Mouse (Mus musculus) left cerebral cortex, adult 2 months (tissue): ENCODE data around the gene Usp39. TPM values are rescaled to one million over a fixed set of nuclear protein-coding genes. Genes with fewer than 3 reads are reported as not detected.

Source experiments
- DNase-seq, 2 experiments: peaks; one replicate each; pipeline ENCODE4 v3.0.0; 2021 to 2022; ENCODE audit warnings: low spot score in 2 of 2, mixed read lengths in 1 of 2; ENCODE audit errors: extremely low spot score in 1 of 2
- H3K27ac ChIP-seq: fragments of 200-600 bp; 2 replicates; pipeline ENCODE4 v1.8.1; 2022
- H3K4me3 ChIP-seq: fragments of 200-600 bp; 2 replicates; pipeline ENCODE4 v1.8.1; 2022
- CTCF ChIP-seq: fragments of 200-600 bp; IDR thresholded peaks from 2 replicates; pipeline ENCODE4 v1.8.1; 2022; ENCODE audit warnings: antibody characterized with exemption, mild to moderate bottlenecking, moderate library complexity
- intact Hi-C: fragments of 180-260 bp; cut with DNase I; formaldehyde crosslinking; loops from one replicate; pipeline ENCODE4 v1.15.1; 2025
- long read RNA-seq, 2 experiments: library from polyadenylated mRNA; stranded (forward); transcript quantifications; one replicate each; pipeline ENCODE4 v2.0.0; 2021; ENCODE audit warnings: borderline mapping rate in 2 of 2
- total RNA-seq, 2 experiments: library from RNA; stranded (reverse); gene quantifications; 2 replicates each; pipeline ENCODE4 v1.2.3; 2021

Usp39 gene
- total RNA-seq, result 10 to 100 TPM; 31.8 to 35.5 TPM
- long read RNA-seq, experiment 1, transcript Usp39-201 (13 exons, 2,244 nt), result major isoform, 36 of 43 reads
- long read RNA-seq, experiment 1, partial matches to known transcripts, result 1 of 43 reads
- long read RNA-seq, experiment 1, other reads (novel, unspliced or antisense), result 6 of 43 reads
- long read RNA-seq, experiment 2, transcript Usp39-201 (13 exons, 2,244 nt), result major isoform, 26 of 30 reads
- long read RNA-seq, experiment 2, partial matches to known transcripts, result 1 of 30 reads
- long read RNA-seq, experiment 2, other reads (novel, unspliced or antisense), result 3 of 30 reads

GRCm38 (mm10) chr6:72345074-72345567 lies at the start of gene Usp39:
TSS of gene Usp39 (minus strand) at chr6:72345184.
- H3K27ac ChIP-seq, result peak within 1 kb of the TSS; percentile 92
- no peak for TF ChIP-seq CTCF
- peak within 1 kb of the TSS; percentile 96 for H3K4me3 ChIP-seq
- DNase-seq, result peak; percentile 93 to 95
- intact Hi-C loops, result no loop called here

DNA sequence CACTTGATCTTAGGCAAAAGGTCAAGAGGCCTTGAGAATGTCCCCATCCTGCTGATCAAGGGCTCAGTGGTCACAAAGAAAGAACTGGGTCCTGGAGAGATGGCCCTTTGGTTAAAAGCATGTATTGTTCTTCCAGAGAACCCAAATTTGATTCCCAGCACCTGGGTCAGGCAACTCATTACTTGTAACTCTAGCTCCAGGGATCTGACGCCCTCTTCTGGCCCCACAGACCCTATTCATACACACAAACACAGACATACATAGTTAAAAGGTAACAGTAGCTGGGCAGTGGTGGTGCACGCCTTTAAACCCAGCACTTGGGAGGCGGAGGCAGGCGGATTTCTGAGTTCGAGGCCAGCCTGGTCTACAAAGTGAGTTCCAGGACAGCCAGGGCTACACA lies 47.4 kb upstream of the Usp39 start:
- no peak for TF ChIP-seq CTCF
- H3K4me3 ChIP-seq, result no peak overlapping the region

DNA sequence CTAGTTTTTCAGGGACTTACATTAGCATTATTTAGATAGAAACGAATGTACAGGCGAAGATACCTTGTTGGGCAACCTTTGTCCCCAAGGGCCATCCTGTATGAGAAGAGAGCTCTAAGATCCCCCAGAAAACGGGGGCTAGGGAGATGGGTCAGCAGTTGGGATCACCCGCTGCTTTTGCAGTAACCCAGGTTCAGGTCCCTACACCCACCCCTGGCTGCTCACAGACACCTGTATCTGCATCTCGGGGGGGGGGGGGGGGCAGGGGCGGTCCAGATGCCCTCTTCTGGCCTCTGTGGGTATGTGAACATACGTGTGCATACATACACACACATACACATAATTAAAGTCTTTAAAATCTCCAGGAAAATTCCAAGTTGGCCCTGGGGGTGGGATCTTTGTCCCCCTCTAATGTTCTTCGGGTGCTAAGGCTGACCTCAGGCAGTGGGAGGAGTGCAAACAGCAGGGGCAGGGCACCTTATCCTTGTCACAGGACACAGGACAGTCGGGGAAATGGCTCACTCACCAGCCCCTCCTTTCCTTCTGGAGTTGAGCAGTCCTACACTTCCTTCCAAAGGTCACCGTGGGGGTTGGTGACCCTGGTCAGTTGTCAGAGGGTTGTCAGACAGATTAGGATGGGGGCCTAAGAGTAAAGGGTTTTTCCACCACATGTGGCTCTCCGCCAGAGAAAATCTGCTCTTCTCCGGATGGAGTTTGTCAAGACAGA lies 46.0 kb upstream of the Usp39 start:
- TF ChIP-seq CTCF, result no peak
- peak overlapping the region; percentile 76 for H3K27ac ChIP-seq
- H3K4me3 ChIP-seq, result peak overlapping the region; percentile 47
- no peak for DNase-seq
- intact Hi-C loops, result no loop called here

More for the DNA sequence above, 47.4 kb upstream of the Usp39 start:
- no peak for DNase-seq
- no peak overlapping the region for H3K27ac ChIP-seq
- intact Hi-C loops, result no loop called here

GRCm38 (mm10) chr6:72389941-72390771 lies 45.2 kb upstream of the Usp39 start, which contains the start of gene Vamp8:
TSS of gene Vamp8 (minus strand) at chr6:72390703.
- peak within 1 kb of the TSS; percentile 76 for H3K27ac ChIP-seq
- DNase-seq, result peak; percentile 31 to 36
- no peak for TF ChIP-seq CTCF
- H3K4me3 ChIP-seq, result peak within 1 kb of the TSS; percentile 47
- intact Hi-C loops, result no loop called here

- H3K4me3 ChIP-seq, result peak overlapping the region; percentile 47
Measured at GRCm38 (mm10) chr6:72389471-72389940, 44.5 kb upstream of the Usp39 start.

DNA sequence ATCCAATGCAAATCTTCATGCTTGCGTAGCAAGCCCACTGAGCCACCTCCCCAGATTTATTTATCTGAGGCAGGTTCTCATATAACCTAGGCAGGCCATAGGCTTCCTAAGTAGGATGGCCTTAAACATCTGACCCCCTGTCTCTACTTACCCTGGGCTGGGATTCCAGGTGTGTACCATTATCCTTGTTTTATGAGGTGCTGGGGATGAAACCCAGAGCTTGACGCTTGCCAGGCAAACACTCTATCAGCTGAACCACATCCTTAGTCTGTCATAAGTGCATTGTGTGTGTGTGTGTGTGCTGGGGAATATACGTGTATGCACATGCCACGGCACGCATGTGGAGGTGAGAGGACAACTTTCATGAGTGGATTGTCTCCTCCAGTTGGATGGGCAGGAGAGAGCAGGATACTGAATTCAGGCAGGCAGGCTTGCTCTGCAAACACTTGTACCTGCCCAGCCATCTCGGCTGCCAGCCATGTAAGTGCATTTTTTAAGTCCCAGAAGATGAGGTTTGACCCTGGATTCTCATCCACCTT lies 43.9 kb upstream of the Usp39 start:
- no peak overlapping the region for H3K27ac ChIP-seq
- H3K4me3 ChIP-seq, result no peak overlapping the region
- intact Hi-C loops, result no loop called here
- DNase-seq, result no peak
- no peak for TF ChIP-seq CTCF

More at GRCm38 (mm10) chr6:72389471-72389940, 44.5 kb upstream of the Usp39 start:
- DNase-seq, result no peak
- intact Hi-C loops, result no loop called here
- TF ChIP-seq CTCF, result no peak
- H3K27ac ChIP-seq, result peak overlapping the region; percentile 76

DNA sequence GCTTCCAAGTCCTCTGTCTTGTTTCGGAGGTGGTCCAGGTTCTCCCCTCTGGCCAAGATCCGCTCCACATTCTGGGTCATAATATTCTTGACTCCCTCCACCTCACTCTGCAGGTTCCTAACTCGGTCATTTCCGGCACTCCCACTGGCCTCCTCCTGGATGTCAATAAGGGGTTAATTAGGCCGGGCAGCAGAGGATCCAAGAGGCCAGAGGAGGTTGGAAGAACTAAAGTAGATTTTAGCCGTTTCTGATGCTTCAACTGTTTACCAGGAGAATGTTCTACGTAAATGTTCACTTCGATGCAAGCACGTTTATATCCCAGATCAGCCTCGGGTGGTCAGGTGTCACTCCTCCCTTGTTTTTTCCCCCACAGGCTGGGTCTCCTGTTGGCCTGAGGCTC lies 43.3 kb upstream of the Usp39 start:
- DNase-seq, result no peak
- intact Hi-C loops, result no loop called here
- H3K27ac ChIP-seq, result no peak overlapping the region
- TF ChIP-seq CTCF, result no peak
- no peak overlapping the region for H3K4me3 ChIP-seq

DNA sequence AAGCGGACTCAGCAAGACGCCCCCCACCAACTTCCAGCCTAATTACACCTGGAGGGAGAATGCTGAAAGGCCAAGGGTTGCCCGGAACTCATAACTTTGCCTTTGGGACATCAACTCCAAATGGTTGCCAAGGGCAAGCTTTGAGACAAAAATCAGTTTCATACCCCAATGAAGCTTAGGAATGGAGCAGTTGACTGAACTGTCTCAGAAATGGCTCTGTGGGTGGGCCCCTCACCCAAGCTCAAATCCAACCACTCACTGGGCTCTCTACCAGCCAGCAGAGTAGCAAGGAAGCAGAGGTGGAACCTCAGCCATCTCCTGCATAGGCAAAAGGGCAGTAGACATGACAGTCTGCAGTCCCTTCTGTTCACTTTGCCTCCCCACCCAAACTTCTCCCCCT lies 42.8 kb upstream of the Usp39 start:
- no peak overlapping the region for H3K4me3 ChIP-seq
- H3K27ac ChIP-seq, result no peak overlapping the region
- no peak for TF ChIP-seq CTCF
- DNase-seq, result no peak
- intact Hi-C loops, result no loop called here

DNA sequence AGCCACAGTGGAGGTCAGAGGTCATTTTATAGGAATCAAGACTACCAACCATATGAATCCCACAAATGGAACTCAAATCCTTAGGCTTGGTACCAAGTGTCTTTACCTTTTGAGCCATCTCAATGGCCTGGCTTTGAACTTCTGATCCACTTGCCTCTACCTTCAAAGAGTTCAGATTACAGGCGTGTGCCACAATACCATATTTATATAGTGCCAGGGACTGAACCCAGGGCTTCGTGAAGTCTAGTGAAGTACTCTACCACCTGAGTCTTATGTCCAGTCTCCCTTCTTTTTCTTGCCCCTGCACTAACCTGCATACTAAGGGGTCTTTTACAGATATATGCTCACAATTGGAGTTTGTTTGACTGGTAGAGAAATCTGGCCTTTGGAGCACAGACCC lies 41.6 kb upstream of the Usp39 start:
- Histone ChIP-seq H3K27ac (no peak overlapping the region), H3K4me3 (no peak overlapping the region)
- intact Hi-C loops, result no loop called here
- DNase-seq, result no peak
- no peak for TF ChIP-seq CTCF

- DNase-seq, result no peak
- Histone ChIP-seq H3K4me3 (no peak overlapping the region), H3K27ac (no peak overlapping the region)
- intact Hi-C loops, result no loop called here
- TF ChIP-seq CTCF, result no peak
Measured at GRCm38 (mm10) chr6:72385258-72385657, 40.3 kb upstream of the Usp39 start.

DNA sequence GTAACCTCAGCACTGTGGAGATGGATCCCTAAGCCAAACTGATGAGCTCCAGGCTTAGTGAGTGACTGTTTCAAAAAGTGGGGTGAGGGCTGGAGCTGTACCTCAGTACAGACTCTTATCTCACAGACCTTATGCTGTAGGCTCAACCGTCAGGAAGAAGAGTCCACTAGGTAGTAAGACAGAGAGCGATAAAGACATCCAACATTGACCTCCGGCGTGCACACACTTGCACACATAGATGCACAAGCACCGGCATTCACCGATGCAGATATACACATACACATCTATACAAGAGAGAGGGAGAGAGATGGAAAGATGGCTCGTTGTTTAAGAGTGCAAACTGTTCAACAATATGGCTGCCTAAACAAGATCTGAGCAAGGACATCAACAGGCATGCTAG lies 39.0 kb upstream of the Usp39 start:
- intact Hi-C loops, result no loop called here

More for the DNA sequence above, 39.0 kb upstream of the Usp39 start:
- no peak for DNase-seq
- no peak overlapping the region for H3K27ac ChIP-seq
- TF ChIP-seq CTCF, result no peak
- H3K4me3 ChIP-seq, result no peak overlapping the region
